Mouse (Mus musculus) forebrain, embryonic 14.5 days (tissue): ENCODE results near the gene Sfxn3. TPM values are rescaled to one million over a fixed set of nuclear protein-coding genes. Genes with fewer than 3 reads are reported as not detected.

Source experiments
- ATAC-seq: fragments of 200-750 bp; cut with Nextera tagmentation; 2 replicates; pipeline ENCODE4 v1.8.0; 2017; ENCODE audit warnings: mild to moderate bottlenecking, moderate library complexity
- DNase-seq: peaks from one replicate; pipeline ENCODE4 v3.0.0-alpha.2; 2015; ENCODE audit warnings: low spot score
- H3K27ac ChIP-seq: fragments of 300-500 bp; sonication (generic); 2 replicates; pipeline ENCODE4 v1.5.1; 2014; ENCODE audit warnings: low read depth, mild to moderate bottlenecking, control low read depth, low read length, moderate library complexity
- H3K27me3 ChIP-seq: fragments of 300-500 bp; sonication (generic); replicated peaks from 2 replicates; pipeline ENCODE4 v1.6.1; 2014; ENCODE audit warnings: low read length, control low read depth, mixed read lengths; ENCODE audit not compliant: control insufficient read depth, insufficient read depth
- H3K36me3 ChIP-seq: fragments of 300-500 bp; sonication (generic); 2 replicates; pipeline ENCODE4 v1.6.1; 2014; ENCODE audit warnings: low read length, control low read depth; ENCODE audit not compliant: control insufficient read depth, insufficient read depth
- H3K4me1 ChIP-seq: fragments of 300-500 bp; sonication (generic); 2 replicates; pipeline ENCODE4 v1.6.1; 2014; ENCODE audit warnings: antibody characterized with exemption, low read length, control low read depth; ENCODE audit not compliant: control insufficient read depth, insufficient read depth
- H3K4me2 ChIP-seq: fragments of 300-500 bp; sonication (generic); 2 replicates; pipeline ENCODE4 v1.6.1; 2014; ENCODE audit warnings: mild to moderate bottlenecking, control low read depth, low read length
- H3K4me3 ChIP-seq: fragments of 300-500 bp; sonication (generic); 2 replicates; pipeline ENCODE4 v1.5.1; 2014; ENCODE audit warnings: low read depth, low read length, control low read depth
- H3K9ac ChIP-seq: fragments of 300-500 bp; sonication (generic); 2 replicates; pipeline ENCODE4 v1.6.1; 2014; ENCODE audit warnings: mild to moderate bottlenecking, low read length, control low read depth, moderate library complexity
- H3K9me3 ChIP-seq: fragments of 300-500 bp; sonication (generic); replicated peaks from 2 replicates; pipeline ENCODE4 v1.6.1; 2016; ENCODE audit warnings: low read length, control low read depth, mixed read lengths; ENCODE audit not compliant: control insufficient read depth
- WGBS: fragments of 180-500 bp; shearing (Covaris S2); extraction: QIAGEN DNeasy Blood & Tissue Kit; methylation state at CpG from one replicate; pipeline ENCODE4 v1.1.7; 2014; 5-methylcytosine and 5-hydroxymethylcytosine counted together
- polyA plus RNA-seq: library from polyadenylated mRNA; unstranded; fragments of >200 nt; fragmentation: Nextera tagmentation; extraction: Ambion mirVana; gene quantifications from 2 replicates; pipeline ENCODE4 v1.2.1, GENCODE M21; 2014

Gene Sfxn3
- polyA plus RNA-seq, 1 experiment from 2014 or later, result 54.2 TPM

GRCm38 (mm10) chr19:45025937-45026568, 21.2 kb upstream of the Sfxn3 start:
- no peak overlapping the region for H3K4me3 ChIP-seq
- no peak overlapping the region for H3K27ac ChIP-seq
- WGBS, result 90% methylated on average over 37 of the region's 37 CpGs
- no peak overlapping the region for H3K9ac ChIP-seq
- H3K27me3 ChIP-seq, result no peaks in the 10 kb centered on the region
- peaks cover 66% of the 10 kb centered on the region for H3K36me3 ChIP-seq
- DNase-seq (no peak), ATAC-seq (no peak)
- no peak overlapping the region for H3K4me2 ChIP-seq
- H3K4me1 ChIP-seq, result no peaks in the 10 kb centered on the region
- no peaks in the 10 kb centered on the region for H3K9me3 ChIP-seq

GRCm38 (mm10) chr19:45026958-45027670, 20.2 kb upstream of the Sfxn3 start:
- H3K9me3 ChIP-seq, result no peaks in the 10 kb centered on the region
- H3K4me2 ChIP-seq, result no peak overlapping the region
- no peak for DNase-seq
- no peak overlapping the region for H3K27ac ChIP-seq
- no peak for ATAC-seq
- H3K27me3 ChIP-seq, result no peaks in the 10 kb centered on the region
- H3K4me1 ChIP-seq, result no peaks in the 10 kb centered on the region
- no peak overlapping the region; the same call in 1 of the 2 replicates for H3K9ac ChIP-seq
- peaks cover 57% of the 10 kb centered on the region for H3K36me3 ChIP-seq
- 89% methylated on average over 6 of the region's 6 CpGs for WGBS
- no peak overlapping the region for H3K4me3 ChIP-seq

- no peak for ATAC-seq
- no peak for DNase-seq
- Histone ChIP-seq H3K4me1 (no peaks in the 10 kb centered on the region), H3K4me2 (no peak overlapping the region), H3K9me3 (no peaks in the 10 kb centered on the region), H3K27ac (no peak overlapping the region), H3K9ac (no peak overlapping the region), H3K36me3 (peaks cover 50% of the 10 kb centered on the region), H3K4me3 (no peak overlapping the region), H3K27me3 (no peaks in the 10 kb centered on the region)
- 83% methylated on average over 6 of the region's 6 CpGs for WGBS
These were observed 19.5 kb upstream of the Sfxn3 start for GRCm38 (mm10) chr19:45027848-45028247.

GRCm38 (mm10) chr19:45028746-45029145, 18.6 kb upstream of the Sfxn3 start:
- 61% methylated on average over 19 of the region's 19 CpGs for WGBS
- peaks cover 45% of the 10 kb centered on the region for H3K36me3 ChIP-seq
- no peak overlapping the region for H3K4me3 ChIP-seq
- no peak overlapping the region for H3K9ac ChIP-seq
- H3K9me3 ChIP-seq, result no peaks in the 10 kb centered on the region
- H3K27ac ChIP-seq, result no peak overlapping the region
- H3K4me2 ChIP-seq, result no peak overlapping the region
- H3K27me3 ChIP-seq, result no peaks in the 10 kb centered on the region
- ATAC-seq, result no peak
- H3K4me1 ChIP-seq, result no peaks in the 10 kb centered on the region
- DNase-seq, result no peak

- Histone ChIP-seq H3K9ac (no peak overlapping the region), H3K27ac (no peak overlapping the region), H3K4me2 (no peak overlapping the region), H3K4me3 (no peak overlapping the region), H3K36me3 (peaks cover 39% of the 10 kb centered on the region), H3K9me3 (no peaks in the 10 kb centered on the region), H3K27me3 (no peaks in the 10 kb centered on the region), H3K4me1 (no peaks in the 10 kb centered on the region)
- 58% methylated on average over 9 of the region's 9 CpGs for WGBS
- no peak for DNase-seq
- no peak for ATAC-seq
These were observed 17.7 kb upstream of the Sfxn3 start for GRCm38 (mm10) chr19:45029571-45029970.

GRCm38 (mm10) chr19:45030111-45030510, 17.2 kb upstream of the Sfxn3 start:
- H3K9ac ChIP-seq, result no peak overlapping the region
- H3K27me3 ChIP-seq, result no peaks in the 10 kb centered on the region
- WGBS, result 47% methylated on average over 8 of the region's 8 CpGs
- H3K36me3 ChIP-seq, result peaks cover 34% of the 10 kb centered on the region
- no peaks in the 10 kb centered on the region for H3K4me1 ChIP-seq
- DNase-seq (peak; percentile 42), ATAC-seq (peak; percentile 24)
- no peak overlapping the region for H3K4me2 ChIP-seq
- no peak overlapping the region for H3K4me3 ChIP-seq
- no peak overlapping the region for H3K27ac ChIP-seq
- no peaks in the 10 kb centered on the region for H3K9me3 ChIP-seq

GRCm38 (mm10) chr19:45030746-45031693, 16.3 kb upstream of the Sfxn3 start:
- Histone ChIP-seq H3K27me3 (no peaks in the 10 kb centered on the region), H3K27ac (no peak overlapping the region), H3K9me3 (no peaks in the 10 kb centered on the region), H3K36me3 (peaks cover 27% of the 10 kb centered on the region), H3K4me3 (no peak overlapping the region), H3K4me2 (peak overlapping the region; percentile 36), H3K4me1 (no peaks in the 10 kb centered on the region), H3K9ac (no peak overlapping the region)
- DNase-seq (peak; percentile 94), ATAC-seq (peak; percentile 36)
- 38% methylated on average over 20 of the region's 20 CpGs for WGBS

GRCm38 (mm10) chr19:45031780-45032179, 15.5 kb upstream of the Sfxn3 start:
- H3K9ac ChIP-seq, result no peak overlapping the region
- peaks cover 19% of the 10 kb centered on the region for H3K36me3 ChIP-seq
- no peak overlapping the region for H3K27ac ChIP-seq
- no peaks in the 10 kb centered on the region for H3K4me1 ChIP-seq
- 16% methylated on average over 4 of the region's 4 CpGs for WGBS
- no peak overlapping the region for H3K4me3 ChIP-seq
- H3K9me3 ChIP-seq, result no peaks in the 10 kb centered on the region
- H3K27me3 ChIP-seq, result no peaks in the 10 kb centered on the region
- no peak overlapping the region for H3K4me2 ChIP-seq
- ATAC-seq, result peak; percentile 66
- DNase-seq, result peak; percentile 86
